Mouse (Mus musculus) heart, embryonic 16.5 days (tissue): Measurements from ENCODE around the gene Aff3. TPM values are rescaled to one million over a fixed set of nuclear protein-coding genes. Genes with fewer than 3 reads are reported as not detected.
A peak's percentile ranks its signal among the peaks of the same experiment; 100 is the strongest.

ENCODE experiments used
- ATAC-seq: fragments of 200-750 bp; cut with Nextera tagmentation; replicated peaks from 2 replicates; pipeline ENCODE4 v1.8.0; 2017; ENCODE audit warnings: moderate number of reproducible peaks; ENCODE audit not compliant: insufficient read depth, low FRiP score; ENCODE audit errors: extremely low read depth
- H3K27ac ChIP-seq: fragments of 300-500 bp; sonication (generic); 2 replicates; pipeline ENCODE4 v1.5.1; 2014; ENCODE audit warnings: mild to moderate bottlenecking, low read length, control low read depth, moderate library complexity
- H3K27me3 ChIP-seq: fragments of 300-500 bp; sonication (generic); 2 replicates; pipeline ENCODE4 v1.6.1; 2014; ENCODE audit warnings: low read length, mixed read lengths; ENCODE audit not compliant: control insufficient read depth, insufficient read depth
- H3K36me3 ChIP-seq: fragments of 300-500 bp; sonication (generic); 2 replicates; pipeline ENCODE4 v1.6.1; 2014; ENCODE audit not compliant: control insufficient read depth, insufficient read depth
- H3K4me1 ChIP-seq: fragments of 300-500 bp; sonication (generic); 2 replicates; pipeline ENCODE4 v1.6.1; 2014; ENCODE audit warnings: low read length, mixed read lengths; ENCODE audit not compliant: control insufficient read depth, insufficient read depth
- H3K4me2 ChIP-seq: fragments of 300-500 bp; sonication (generic); 2 replicates; pipeline ENCODE4 v1.6.1; 2014; ENCODE audit warnings: low read depth, mild to moderate bottlenecking, control low read depth, low read length
- H3K4me3 ChIP-seq: fragments of 300-500 bp; sonication (generic); 2 replicates; pipeline ENCODE4 v1.5.1; 2014; ENCODE audit warnings: mild to moderate bottlenecking, control low read depth, low read length
- H3K9ac ChIP-seq: fragments of 300-500 bp; sonication (generic); 2 replicates; pipeline ENCODE4 v1.6.1; 2014; ENCODE audit warnings: low read length, control low read depth
- H3K9me3 ChIP-seq: fragments of 300-500 bp; sonication (generic); replicated peaks from 2 replicates; pipeline ENCODE4 v1.6.1; 2016; ENCODE audit warnings: low read length; ENCODE audit not compliant: control insufficient read depth
- WGBS: fragments of 180-500 bp; shearing (Covaris S2); extraction: QIAGEN DNeasy Blood & Tissue Kit; methylation state at CpG from one replicate; pipeline ENCODE4 v1.1.7; 2014; 5-methylcytosine and 5-hydroxymethylcytosine counted together
- polyA plus RNA-seq: library from polyadenylated mRNA; unstranded; fragments of >200 nt; fragmentation: Nextera tagmentation; extraction: Ambion mirVana; gene quantifications from 2 replicates; pipeline ENCODE4 v1.2.1, GENCODE M21; 2015

Gene Aff3
- 1.7 and 2.2 TPM in 2 replicates for polyA plus RNA-seq

- ATAC-seq: no peak
- Histone ChIP-seq H3K4me3 (peak within 1 kb of the TSS; percentile 22), H3K36me3 (no peaks in the 10 kb centered on the region), H3K4me1 (no peaks in the 10 kb centered on the region), H3K9ac (no peak within 1 kb of the TSS), H3K27ac (no peak within 1 kb of the TSS), H3K9me3 (no peaks in the 10 kb centered on the region), H3K4me2 (no peak within 1 kb of the TSS), H3K27me3 (no peaks in the 10 kb centered on the region)
- WGBS: 74% methylated on average over 13 of the region's 13 CpGs
Measured at GRCm38 (mm10) chr1:38664777-38665176, at the start of gene Aff3. Aff3 (minus strand) TSS chr1:38664955.

- H3K9ac ChIP-seq: no peak overlapping the region
- no peaks in the 10 kb centered on the region for H3K36me3 ChIP-seq
- no peak overlapping the region for H3K4me3 ChIP-seq
- WGBS: 58% methylated on average over 6 of the region's 6 CpGs
- no peak for ATAC-seq
- no peaks in the 10 kb centered on the region for H3K27me3 ChIP-seq
- H3K4me1 ChIP-seq: peaks cover 6% of the 10 kb centered on the region
- H3K9me3 ChIP-seq: peaks cover 3% of the 10 kb centered on the region; the same call in 1 of the 2 replicates
- no peak overlapping the region for H3K4me2 ChIP-seq
- no peak overlapping the region for H3K27ac ChIP-seq
Measured at GRCm38 (mm10) chr1:38700646-38701045, 35.9 kb upstream of the Aff3 start.

- Histone ChIP-seq H3K4me1 (peaks cover 6% of the 10 kb centered on the region), H3K27me3 (no peaks in the 10 kb centered on the region), H3K36me3 (no peaks in the 10 kb centered on the region), H3K9ac (no peak overlapping the region), H3K9me3 (peaks cover 3% of the 10 kb centered on the region; the same call in 1 of the 2 replicates), H3K4me3 (no peak overlapping the region), H3K27ac (no peak overlapping the region), H3K4me2 (no peak overlapping the region)
- WGBS: 83% methylated on average over 10 of the region's 10 CpGs
- no peak for ATAC-seq
Measured at GRCm38 (mm10) chr1:38699244-38699643, 34.5 kb upstream of the Aff3 start.

GRCm38 (mm10) chr1:38695812-38696681 lies 31.3 kb upstream of the Aff3 start:
- H3K27ac ChIP-seq: no peak overlapping the region
- WGBS: 48% methylated on average over 15 of the region's 15 CpGs
- H3K9me3 ChIP-seq: no peaks in the 10 kb centered on the region
- H3K4me1 ChIP-seq: peaks cover 6% of the 10 kb centered on the region
- no peak for ATAC-seq
- no peak overlapping the region for H3K4me2 ChIP-seq
- H3K36me3 ChIP-seq: no peaks in the 10 kb centered on the region
- H3K9ac ChIP-seq: no peak overlapping the region
- H3K27me3 ChIP-seq: no peaks in the 10 kb centered on the region
- H3K4me3 ChIP-seq: no peak overlapping the region

GRCm38 (mm10) chr1:38695089-38695811 lies 30.5 kb upstream of the Aff3 start:
- Histone ChIP-seq H3K9me3 (no peaks in the 10 kb centered on the region), H3K4me1 (peaks cover 6% of the 10 kb centered on the region), H3K9ac (no peak overlapping the region), H3K4me2 (no peak overlapping the region), H3K36me3 (no peaks in the 10 kb centered on the region), H3K27me3 (no peaks in the 10 kb centered on the region), H3K27ac (no peak overlapping the region), H3K4me3 (no peak overlapping the region)
- ATAC-seq: no peak
- WGBS: 66% methylated on average over 2 of the region's 2 CpGs

GRCm38 (mm10) chr1:38694142-38694541 lies 29.4 kb upstream of the Aff3 start:
- Histone ChIP-seq H3K27me3 (no peaks in the 10 kb centered on the region), H3K36me3 (no peaks in the 10 kb centered on the region), H3K9me3 (no peaks in the 10 kb centered on the region), H3K9ac (no peak overlapping the region), H3K4me2 (no peak overlapping the region), H3K4me1 (peaks cover 6% of the 10 kb centered on the region), H3K4me3 (no peak overlapping the region), H3K27ac (no peak overlapping the region)
- ATAC-seq: no peak
- 56% methylated on average over 5 of the region's 5 CpGs for WGBS

- ATAC-seq: no peak
- 71% methylated on average over 6 of the region's 6 CpGs for WGBS
- no peak overlapping the region for H3K27ac ChIP-seq
- no peak overlapping the region for H3K9ac ChIP-seq
- no peaks in the 10 kb centered on the region for H3K9me3 ChIP-seq
- no peaks in the 10 kb centered on the region for H3K4me1 ChIP-seq
- H3K36me3 ChIP-seq: no peaks in the 10 kb centered on the region
- no peaks in the 10 kb centered on the region for H3K27me3 ChIP-seq
- H3K4me3 ChIP-seq: no peak overlapping the region
- H3K4me2 ChIP-seq: no peak overlapping the region
Measured at GRCm38 (mm10) chr1:38690471-38690870, 25.7 kb upstream of the Aff3 start.

- no peaks in the 10 kb centered on the region for H3K27me3 ChIP-seq
- H3K27ac ChIP-seq: no peak overlapping the region
- H3K9ac ChIP-seq: no peak overlapping the region
- H3K4me2 ChIP-seq: no peak overlapping the region
- H3K4me1 ChIP-seq: no peaks in the 10 kb centered on the region
- no peak for ATAC-seq
- WGBS: 69% methylated on average over 5 of the region's 5 CpGs
- H3K9me3 ChIP-seq: no peaks in the 10 kb centered on the region
- H3K36me3 ChIP-seq: no peaks in the 10 kb centered on the region
- no peak overlapping the region for H3K4me3 ChIP-seq
Measured at GRCm38 (mm10) chr1:38688216-38688615, 23.5 kb upstream of the Aff3 start.

GRCm38 (mm10) chr1:38685706-38686105 lies 21.0 kb upstream of the Aff3 start:
- no peaks in the 10 kb centered on the region for H3K9me3 ChIP-seq
- H3K4me2 ChIP-seq: no peak overlapping the region
- WGBS: 87% methylated on average over 5 of the region's 5 CpGs
- H3K36me3 ChIP-seq: no peaks in the 10 kb centered on the region
- H3K9ac ChIP-seq: no peak overlapping the region
- no peak overlapping the region for H3K27ac ChIP-seq
- H3K4me1 ChIP-seq: no peaks in the 10 kb centered on the region
- H3K4me3 ChIP-seq: no peak overlapping the region
- H3K27me3 ChIP-seq: no peaks in the 10 kb centered on the region
- ATAC-seq: no peak
